Mouse (Mus musculus) hindbrain, embryonic 10.5 days (tissue): ENCODE data around the gene Lmbrd1. TPM values are rescaled to one million over a fixed set of nuclear protein-coding genes. Genes with fewer than 3 reads are reported as not detected.

Experiments used
- DNase-seq: peaks from one replicate; pipeline ENCODE4 v3.0.0-alpha.2; 2017; ENCODE audit warnings: low spot score
- H3K27ac ChIP-seq: fragments of 300-500 bp; sonication (generic); 2 replicates; pipeline ENCODE4 v1.5.1; 2016; ENCODE audit warnings: mild to moderate bottlenecking, moderate library complexity
- H3K27me3 ChIP-seq: fragments of 300-500 bp; sonication (generic); 2 replicates; pipeline ENCODE4 v1.6.1; 2016; ENCODE audit warnings: mild to moderate bottlenecking; ENCODE audit not compliant: poor library complexity, insufficient read depth, severe bottlenecking
- H3K36me3 ChIP-seq: fragments of 300-500 bp; sonication (generic); 2 replicates; pipeline ENCODE4 v1.6.1; 2016; ENCODE audit warnings: mild to moderate bottlenecking, moderate library complexity
- H3K4me1 ChIP-seq: fragments of 300-500 bp; sonication (generic); replicated peaks from 2 replicates; pipeline ENCODE4 v1.6.1; 2016; ENCODE audit warnings: mild to moderate bottlenecking
- H3K4me3 ChIP-seq: fragments of 300-500 bp; sonication (generic); 2 replicates; pipeline ENCODE4 v1.5.1; 2016; ENCODE audit warnings: mild to moderate bottlenecking, moderate library complexity
- H3K9me3 ChIP-seq: fragments of 300-500 bp; sonication (generic); 2 replicates; pipeline ENCODE4 v1.6.1; 2016; ENCODE audit warnings: mild to moderate bottlenecking, moderate library complexity
- WGBS: fragments of 180-500 bp; shearing (Covaris S2); methylation state at CpG from one replicate; pipeline ENCODE4 v1.1.7; 2016; 5-methylcytosine and 5-hydroxymethylcytosine counted together
- polyA plus RNA-seq: library from polyadenylated mRNA; unstranded; fragments of >200 nt; fragmentation: Nextera tagmentation; extraction: Ambion mirVana; gene quantifications from 2 replicates; pipeline ENCODE4 v1.2.1, GENCODE M21; 2016

Lmbrd1 gene
- polyA plus RNA-seq, 1 experiment from 2014 or later: 26.9 TPM

- DNase-seq: no peak
- no peak overlapping the region for H3K27ac ChIP-seq
- no peaks in the 10 kb centered on the region for H3K4me1 ChIP-seq
- peaks cover 24% of the 10 kb centered on the region for H3K36me3 ChIP-seq
- no peak overlapping the region for H3K4me3 ChIP-seq
- no peaks in the 10 kb centered on the region for H3K27me3 ChIP-seq
- 97% methylated on average over 7 of the region's 7 CpGs for WGBS
- no peaks in the 10 kb centered on the region for H3K9me3 ChIP-seq
These were observed 7.2 kb downstream of the Lmbrd1 start for GRCm38 (mm10) chr1:24685606-24686005.

- no peak for DNase-seq
- Histone ChIP-seq H3K4me1 (no peaks in the 10 kb centered on the region), H3K9me3 (no peaks in the 10 kb centered on the region), H3K27ac (no peak overlapping the region), H3K36me3 (peaks cover 26% of the 10 kb centered on the region), H3K27me3 (no peaks in the 10 kb centered on the region), H3K4me3 (no peak overlapping the region)
- WGBS: 92% methylated on average over 4 of the region's 4 CpGs
These were observed 8.0 kb downstream of the Lmbrd1 start for GRCm38 (mm10) chr1:24686235-24687021.

- no peak overlapping the region for H3K4me3 ChIP-seq
- H3K27me3 ChIP-seq: no peaks in the 10 kb centered on the region
- H3K9me3 ChIP-seq: no peaks in the 10 kb centered on the region
- WGBS: 87% methylated on average over 3 of the region's 3 CpGs
- H3K36me3 ChIP-seq: peaks cover 10% of the 10 kb centered on the region
- peaks cover 12% of the 10 kb centered on the region; the same call in 1 of the 2 replicates for H3K4me1 ChIP-seq
- no peak overlapping the region for H3K27ac ChIP-seq
- DNase-seq: no peak
These were observed 19.2 kb downstream of the Lmbrd1 start for GRCm38 (mm10) chr1:24697677-24698076.

GRCm38 (mm10) chr1:24698146-24698880, 19.9 kb downstream of the Lmbrd1 start:
- H3K27ac ChIP-seq: no peak overlapping the region
- peaks cover 12% of the 10 kb centered on the region; the same call in 1 of the 2 replicates for H3K4me1 ChIP-seq
- no peaks in the 10 kb centered on the region for H3K27me3 ChIP-seq
- peaks cover 3% of the 10 kb centered on the region for H3K36me3 ChIP-seq
- H3K9me3 ChIP-seq: no peaks in the 10 kb centered on the region
- 66% methylated on average over 9 of the region's 9 CpGs for WGBS
- H3K4me3 ChIP-seq: no peak overlapping the region
- no peak for DNase-seq

- H3K9me3 ChIP-seq: no peaks in the 10 kb centered on the region
- DNase-seq: peak; percentile 25
- WGBS: 27% methylated on average over 9 of the region's 9 CpGs
- H3K27me3 ChIP-seq: no peaks in the 10 kb centered on the region
- peaks cover 12% of the 10 kb centered on the region; the same call in 1 of the 2 replicates for H3K4me1 ChIP-seq
- no peak overlapping the region for H3K27ac ChIP-seq
- no peak overlapping the region for H3K4me3 ChIP-seq
- H3K36me3 ChIP-seq: no peaks in the 10 kb centered on the region; the same call in 1 of the 2 replicates
These were observed 20.9 kb downstream of the Lmbrd1 start for GRCm38 (mm10) chr1:24699320-24699719.

- WGBS: 90% methylated on average over 5 of the region's 5 CpGs
- peaks cover 12% of the 10 kb centered on the region; the same call in 1 of the 2 replicates for H3K4me1 ChIP-seq
- H3K4me3 ChIP-seq: no peak overlapping the region
- DNase-seq: no peak
- 0 out of 2 replicates have a peak, but pooled peaks cover 3% of the 10 kb centered on the region for H3K36me3 ChIP-seq
- H3K27me3 ChIP-seq: no peaks in the 10 kb centered on the region
- no peak overlapping the region for H3K27ac ChIP-seq
- no peaks in the 10 kb centered on the region for H3K9me3 ChIP-seq
These were observed 21.8 kb downstream of the Lmbrd1 start for GRCm38 (mm10) chr1:24700241-24700640.

- Histone ChIP-seq H3K4me3 (no peak overlapping the region), H3K9me3 (no peaks in the 10 kb centered on the region), H3K36me3 (peaks cover 28% of the 10 kb centered on the region), H3K4me1 (0 out of 2 replicates have a peak, but pooled peaks cover 7% of the 10 kb centered on the region), H3K27ac (no peak overlapping the region), H3K27me3 (no peaks in the 10 kb centered on the region)
- WGBS: 85% methylated on average over 6 of the region's 6 CpGs
- no peak for DNase-seq
These were observed 25.4 kb downstream of the Lmbrd1 start for GRCm38 (mm10) chr1:24703821-24704220.

GRCm38 (mm10) chr1:24716301-24716700, 37.9 kb downstream of the Lmbrd1 start:
- 93% methylated on average over 4 of the region's 4 CpGs for WGBS
- DNase-seq: no peak
- H3K9me3 ChIP-seq: peaks cover 8% of the 10 kb centered on the region
- peaks cover 41% of the 10 kb centered on the region for H3K36me3 ChIP-seq
- no peak overlapping the region for H3K27ac ChIP-seq
- H3K4me1 ChIP-seq: no peaks in the 10 kb centered on the region
- no peaks in the 10 kb centered on the region for H3K27me3 ChIP-seq
- H3K4me3 ChIP-seq: no peak overlapping the region

- 68% methylated on average over 3 of the region's 3 CpGs for WGBS
- Histone ChIP-seq H3K4me1 (no peaks in the 10 kb centered on the region), H3K27me3 (no peaks in the 10 kb centered on the region), H3K4me3 (no peak overlapping the region), H3K27ac (no peak overlapping the region), H3K36me3 (peaks cover 37% of the 10 kb centered on the region), H3K9me3 (peaks cover 8% of the 10 kb centered on the region)
- DNase-seq: no peak
These were observed 41.2 kb downstream of the Lmbrd1 start for GRCm38 (mm10) chr1:24719621-24720020.

- 94% methylated on average over 1 of the region's 1 CpGs for WGBS
- Histone ChIP-seq H3K36me3 (peaks cover 31% of the 10 kb centered on the region), H3K27ac (no peak overlapping the region), H3K27me3 (no peaks in the 10 kb centered on the region), H3K4me1 (no peaks in the 10 kb centered on the region), H3K4me3 (no peak overlapping the region), H3K9me3 (peaks cover 8% of the 10 kb centered on the region)
- no peak for DNase-seq
These were observed 41.8 kb downstream of the Lmbrd1 start for GRCm38 (mm10) chr1:24720209-24720608.

GRCm38 (mm10) chr1:24729784-24730183, 51.4 kb downstream of the Lmbrd1 start:
- DNase-seq: no peak
- no peaks in the 10 kb centered on the region for H3K27me3 ChIP-seq

GRCm38 (mm10) chr1:24732286-24732685, 53.9 kb downstream of the Lmbrd1 start:
- Histone ChIP-seq H3K4me3 (no peak overlapping the region), H3K27me3 (no peaks in the 10 kb centered on the region), H3K27ac (no peak overlapping the region), H3K9me3 (no peaks in the 10 kb centered on the region), H3K36me3 (peaks cover 56% of the 10 kb centered on the region), H3K4me1 (no peaks in the 10 kb centered on the region)
- 96% methylated on average over 3 of the region's 3 CpGs for WGBS
- no peak for DNase-seq

More at GRCm38 (mm10) chr1:24729784-24730183, 51.4 kb downstream of the Lmbrd1 start:
- Histone ChIP-seq H3K4me3 (no peak overlapping the region), H3K36me3 (peaks cover 56% of the 10 kb centered on the region), H3K27ac (no peak overlapping the region), H3K4me1 (no peaks in the 10 kb centered on the region), H3K9me3 (no peaks in the 10 kb centered on the region)
- WGBS: 95% methylated on average over 11 of the region's 11 CpGs

- Histone ChIP-seq H3K27ac (no peak overlapping the region), H3K36me3 (peaks cover 41% of the 10 kb centered on the region), H3K4me1 (no peaks in the 10 kb centered on the region), H3K9me3 (no peaks in the 10 kb centered on the region), H3K4me3 (no peak overlapping the region), H3K27me3 (no peaks in the 10 kb centered on the region)
- DNase-seq: no peak
- WGBS: 70% methylated on average over 5 of the region's 5 CpGs
These were observed 56.4 kb downstream of the Lmbrd1 start for GRCm38 (mm10) chr1:24734866-24735265.
